Mouse (Mus musculus) T-helper 2 cell (primary cell): ENCODE data around the gene Morn5.

ENCODE experiments used
- in situ Hi-C: fragments of 300-600 bp; cut with MboI, MseI; formaldehyde crosslinking; loops from one replicate; pipeline ENCODE4 v1.15.1; 2025; ENCODE audit warnings: high pct_unique_total_duplicates

Morn5 gene

GRCm38 (mm10) chr2:36067132-36067531, 17.9 kb downstream of the Morn5 start:
- in situ Hi-C loops = no loop called here

GRCm38 (mm10) chr2:36071660-36072305, 22.5 kb downstream of the Morn5 start:
- in situ Hi-C loops = no loop called here

GRCm38 (mm10) chr2:36073781-36074180, 24.5 kb downstream of the Morn5 start:
- in situ Hi-C loops = no loop called here

GRCm38 (mm10) chr2:36075210-36075609, 26.0 kb downstream of the Morn5 start:
- in situ Hi-C loops = no loop called here

GRCm38 (mm10) chr2:36077160-36077761, 28.0 kb downstream of the Morn5 start:
- in situ Hi-C loops = no loop called here

- in situ Hi-C loops = no loop called here
Observed at GRCm38 (mm10) chr2:36081446-36081845, 32.2 kb downstream of the Morn5 start.

GRCm38 (mm10) chr2:36082802-36083580, 33.7 kb downstream of the Morn5 start:
- in situ Hi-C loops = no loop called here

GRCm38 (mm10) chr2:36085041-36085440, 35.8 kb downstream of the Morn5 start:
- in situ Hi-C loops = loop anchor here (5.0 kb wide), 1 partner anchor 73 kb away; no protein-coding TSS in a partner anchor

GRCm38 (mm10) chr2:36089190-36089589, 39.9 kb downstream of the Morn5 start:
- in situ Hi-C loops = loop anchor here (5.0 kb wide), 1 partner anchor 77 kb away; no protein-coding TSS in a partner anchor

GRCm38 (mm10) chr2:36090853-36091741, 41.8 kb downstream of the Morn5 start:
- in situ Hi-C loops = no loop called here

- in situ Hi-C loops = no loop called here
Observed at GRCm38 (mm10) chr2:36092748-36093147, 43.5 kb downstream of the Morn5 start.

- in situ Hi-C loops = no loop called here
Observed at GRCm38 (mm10) chr2:36093301-36093700, 44.0 kb downstream of the Morn5 start.

GRCm38 (mm10) chr2:36093914-36094475, 44.7 kb downstream of the Morn5 start:
- in situ Hi-C loops = no loop called here

- in situ Hi-C loops = no loop called here
Observed at GRCm38 (mm10) chr2:36097129-36097815, 48.0 kb downstream of the Morn5 start.

- in situ Hi-C loops = no loop called here
Observed at GRCm38 (mm10) chr2:36098021-36098420, 48.8 kb downstream of the Morn5 start.

GRCm38 (mm10) chr2:36099739-36100138, 50.5 kb downstream of the Morn5 start:
- in situ Hi-C loops = no loop called here

- in situ Hi-C loops = no loop called here
Observed at GRCm38 (mm10) chr2:36101866-36102558, 52.8 kb downstream of the Morn5 start.

- in situ Hi-C loops = no loop called here
Observed at GRCm38 (mm10) chr2:36102559-36102946, 53.3 kb downstream of the Morn5 start.

- in situ Hi-C loops = no loop called here
Observed at GRCm38 (mm10) chr2:36103069-36103554, 53.9 kb downstream of the Morn5 start.
